Mouse (Mus musculus): Measurements from ENCODE around the gene Msantd1.

The Msantd1 gene

GRCm38 (mm10) chr5:34923920-34924319 is 16.1 kb downstream of the Msantd1 start:
- in situ Hi-C loops (cut with MboI; ENCODE audit: low sequenced_read_pairs): no loop called here

DNA sequence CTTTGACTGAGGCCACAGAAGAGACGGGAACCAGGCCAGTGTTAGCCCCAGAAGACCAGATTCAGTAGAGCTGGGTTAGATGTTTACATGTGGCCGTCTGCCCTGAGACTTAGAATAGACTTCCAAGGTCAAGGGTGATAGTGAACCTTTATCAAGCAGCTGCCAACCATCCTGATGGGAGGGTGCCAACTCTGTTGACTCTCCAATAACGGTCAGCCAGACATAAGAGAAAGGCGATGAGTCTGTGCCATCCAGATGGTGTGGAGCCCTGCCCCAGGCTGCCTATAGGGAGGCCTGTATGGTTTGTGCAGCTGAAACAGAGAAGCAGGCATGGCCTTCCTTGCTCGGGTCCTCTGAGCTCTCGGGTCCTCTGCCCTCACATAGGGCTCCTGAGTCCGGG is 16.7 kb downstream of the Msantd1 start:
- in situ Hi-C loops (cut with MboI; ENCODE audit: low sequenced_read_pairs): no loop called here

DNA sequence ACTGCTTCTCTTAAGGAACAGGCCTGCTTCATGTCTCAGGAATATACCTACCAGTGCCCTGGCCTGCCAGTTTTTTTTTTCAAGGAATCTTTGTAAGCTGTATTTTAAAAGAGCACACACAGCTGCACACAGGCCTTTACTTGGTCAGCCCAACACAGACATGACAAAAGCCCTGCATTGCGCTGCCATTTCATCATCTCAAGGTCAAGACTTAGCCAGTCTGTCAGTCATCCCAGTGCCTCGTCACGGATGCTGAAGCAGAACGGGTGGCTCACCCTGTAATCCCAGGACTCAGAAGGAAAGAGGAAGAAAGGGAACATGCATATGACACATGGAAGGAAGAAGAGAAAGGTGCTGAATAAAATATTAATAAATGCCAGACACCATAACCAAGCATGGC is 19.8 kb downstream of the Msantd1 start:
- in situ Hi-C loops (cut with MboI; ENCODE audit: low sequenced_read_pairs): no loop called here

DNA sequence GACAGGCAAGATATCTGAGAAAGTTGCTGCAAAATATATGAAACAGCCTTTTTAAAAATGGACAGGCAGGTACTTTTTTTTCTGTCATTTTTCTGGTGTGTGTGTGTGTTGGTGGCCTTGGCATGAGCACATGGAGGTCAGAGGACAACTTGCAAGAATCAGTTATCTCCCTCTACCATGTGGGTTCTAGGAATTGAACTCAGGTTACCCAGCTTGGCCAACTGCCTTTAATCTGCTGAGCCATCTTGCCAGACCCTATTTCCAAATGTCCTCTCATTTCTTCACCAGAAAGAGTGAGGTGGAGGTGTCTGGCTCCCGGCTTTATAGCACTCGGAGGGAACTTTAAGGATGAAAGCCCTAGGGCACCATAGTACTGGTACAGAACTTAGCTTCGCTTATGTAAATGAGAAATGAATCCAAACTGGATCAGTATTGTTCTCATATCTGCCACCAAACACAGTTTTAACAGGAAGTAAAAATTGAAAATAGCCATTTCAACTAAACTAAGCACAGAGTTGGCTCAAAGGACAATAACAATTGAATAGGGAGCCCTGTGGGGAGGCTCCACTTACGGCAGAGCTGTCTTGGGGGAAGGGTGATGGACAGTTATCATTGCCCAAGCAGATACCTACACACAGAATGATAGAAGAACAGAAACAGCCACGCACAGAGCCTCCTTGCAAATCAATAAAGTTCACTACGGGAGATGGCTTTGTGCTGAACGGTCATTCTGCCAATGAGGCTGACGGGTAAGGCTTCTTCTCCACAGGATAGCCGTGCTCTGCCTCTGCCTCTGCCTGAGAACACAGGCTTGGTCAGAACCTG is 22.6 kb downstream of the Msantd1 start:
- in situ Hi-C loops (cut with MboI; ENCODE audit: low sequenced_read_pairs): no loop called here

GRCm38 (mm10) chr5:34931091-34931490 is 23.3 kb downstream of the Msantd1 start:
- in situ Hi-C loops (cut with MboI; ENCODE audit: low sequenced_read_pairs): no loop called here

- in situ Hi-C loops (cut with MboI; ENCODE audit: low sequenced_read_pairs): no loop called here
Measured at GRCm38 (mm10) chr5:34931516-34932457, 24.0 kb downstream of the Msantd1 start.

DNA sequence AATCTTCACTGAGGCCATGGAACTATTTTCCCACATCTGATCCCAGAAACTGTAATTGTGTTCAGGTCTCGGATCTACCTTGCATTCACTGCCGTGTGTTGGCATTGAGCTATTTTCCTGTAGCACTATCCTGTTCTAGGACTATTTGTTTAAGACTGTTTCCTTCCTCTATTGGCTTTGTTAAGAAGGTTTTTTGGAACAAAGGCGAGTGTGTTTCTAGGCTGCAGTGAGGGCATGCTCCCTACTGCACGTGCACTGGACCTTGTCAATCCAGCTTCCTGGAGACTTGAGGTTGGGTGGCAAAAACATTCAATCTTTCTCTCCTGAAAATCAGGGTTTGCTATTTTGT is 24.6 kb downstream of the Msantd1 start:
- in situ Hi-C loops (cut with MboI; ENCODE audit: low sequenced_read_pairs): no loop called here

DNA sequence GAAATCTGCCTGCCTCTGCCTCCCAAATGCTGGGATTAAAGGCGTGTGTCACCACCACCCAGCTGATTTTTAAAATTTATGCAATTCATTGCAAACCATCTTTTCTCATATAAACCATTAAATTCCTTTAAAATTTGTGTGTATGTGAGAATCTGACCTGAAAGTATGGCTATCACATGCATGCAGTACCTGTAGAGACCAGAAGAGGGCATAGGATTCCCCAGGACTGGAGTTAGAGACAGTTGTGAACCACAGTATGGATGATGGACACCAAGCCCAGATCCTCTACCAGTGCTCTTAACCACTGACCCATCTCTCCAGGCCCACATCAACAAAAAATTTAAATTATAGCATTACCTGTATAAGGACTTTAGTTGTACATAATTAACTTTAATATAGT is 25.6 kb downstream of the Msantd1 start:
- in situ Hi-C loops (cut with MboI; ENCODE audit: low sequenced_read_pairs): no loop called here

DNA sequence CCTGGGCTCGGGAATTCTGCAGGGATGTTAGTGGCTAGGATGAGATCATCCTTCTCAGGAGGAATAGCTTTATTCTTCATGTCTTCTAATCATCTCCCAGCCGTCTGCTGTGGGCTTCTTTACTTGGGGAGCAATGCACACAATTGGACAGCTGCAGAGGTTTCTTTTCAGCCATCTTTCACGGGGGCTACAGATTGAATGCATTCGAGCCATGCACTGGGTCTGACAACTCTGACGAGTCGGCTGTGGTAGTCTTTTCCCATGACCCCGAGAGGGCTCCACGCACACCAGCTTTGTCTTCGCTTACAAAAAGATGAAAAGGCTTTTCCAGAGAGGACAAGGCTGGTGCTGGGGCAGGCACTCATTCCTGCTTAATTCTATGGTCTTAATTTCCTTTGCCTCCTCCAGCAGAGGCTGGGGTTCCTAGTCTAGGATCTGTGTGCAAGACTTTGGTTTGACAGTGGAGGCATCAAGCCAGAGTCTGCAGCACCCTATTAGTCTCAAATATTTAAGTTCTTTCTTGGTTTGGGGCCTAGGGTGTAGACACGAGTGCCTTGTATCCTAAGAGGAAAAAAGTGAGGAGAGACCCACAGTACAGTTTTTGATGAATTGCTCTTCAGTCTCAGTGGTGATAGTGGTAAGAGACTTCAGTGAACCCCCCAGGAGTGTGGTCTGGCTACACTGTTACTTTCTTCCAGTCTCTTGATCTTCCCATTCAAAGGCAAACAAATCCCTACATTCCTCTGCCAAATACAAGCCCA is 34.1 kb downstream of the Msantd1 start:
- in situ Hi-C loops (cut with MboI; ENCODE audit: low sequenced_read_pairs): no loop called here

DNA sequence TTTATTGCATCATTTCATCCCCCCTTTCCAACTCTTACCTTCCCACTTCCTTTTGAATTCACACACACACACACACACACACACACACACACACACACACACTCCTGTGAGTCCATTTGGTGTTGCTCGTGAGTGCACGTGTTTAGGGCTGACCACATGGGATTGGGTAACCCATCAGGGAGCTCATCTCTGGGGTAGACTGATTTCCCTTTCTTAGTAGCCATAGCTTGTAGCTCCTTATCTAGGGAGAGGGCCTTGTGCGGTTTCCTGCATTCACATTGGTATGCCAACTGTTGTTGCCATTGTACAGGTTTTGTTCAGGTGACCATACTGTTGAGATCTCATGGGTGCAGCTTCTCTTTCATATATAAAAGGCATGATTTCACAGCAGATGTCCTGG is 35.6 kb downstream of the Msantd1 start:
- in situ Hi-C loops (cut with MboI; ENCODE audit: low sequenced_read_pairs): no loop called here

GRCm38 (mm10) chr5:34948861-34949760 is 41.3 kb downstream of the Msantd1 start, which contains the start of gene Rgs12:
TSS of gene Rgs12 (plus strand) at chr5:34949445.
- in situ Hi-C loops (cut with MboI; ENCODE audit: low sequenced_read_pairs): no loop called here

GRCm38 (mm10) chr5:34949769-34950211 is 42.0 kb downstream of the Msantd1 start:
- in situ Hi-C loops (cut with MboI; ENCODE audit: low sequenced_read_pairs): no loop called here

DNA sequence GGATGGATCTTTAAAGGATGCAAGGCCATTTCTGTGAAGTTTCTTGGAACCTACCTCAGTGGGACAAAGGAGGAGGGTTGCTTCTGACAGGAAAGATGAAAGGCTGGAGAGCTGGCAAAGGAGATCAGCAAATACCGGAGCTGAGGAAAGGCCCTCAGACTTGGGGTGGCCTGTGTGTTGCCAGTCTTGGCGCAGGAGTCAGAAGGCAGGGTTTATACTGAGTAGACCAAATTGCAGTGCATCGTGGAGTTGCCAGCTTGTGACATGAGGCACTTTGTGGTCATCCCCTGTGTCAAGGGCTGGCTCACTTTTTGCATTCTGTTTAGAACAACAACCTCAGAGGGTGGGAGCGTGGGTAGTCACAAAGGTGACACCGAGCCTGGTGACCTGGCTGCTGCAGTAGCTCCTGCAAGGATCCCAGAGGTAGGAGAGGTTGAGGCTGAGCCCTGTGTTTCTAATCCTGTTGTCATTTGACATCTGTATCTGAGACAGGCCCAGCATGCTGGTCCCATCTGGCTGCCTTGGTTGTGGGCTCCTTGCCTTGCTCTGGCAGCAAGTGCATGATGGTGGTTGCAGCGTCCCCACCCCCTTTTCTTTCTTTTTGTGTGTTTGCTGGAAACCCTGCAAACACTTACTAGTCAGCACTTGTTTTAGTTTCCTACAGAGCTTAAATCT is 42.8 kb downstream of the Msantd1 start:
- in situ Hi-C loops (cut with MboI; ENCODE audit: low sequenced_read_pairs): no loop called here

DNA sequence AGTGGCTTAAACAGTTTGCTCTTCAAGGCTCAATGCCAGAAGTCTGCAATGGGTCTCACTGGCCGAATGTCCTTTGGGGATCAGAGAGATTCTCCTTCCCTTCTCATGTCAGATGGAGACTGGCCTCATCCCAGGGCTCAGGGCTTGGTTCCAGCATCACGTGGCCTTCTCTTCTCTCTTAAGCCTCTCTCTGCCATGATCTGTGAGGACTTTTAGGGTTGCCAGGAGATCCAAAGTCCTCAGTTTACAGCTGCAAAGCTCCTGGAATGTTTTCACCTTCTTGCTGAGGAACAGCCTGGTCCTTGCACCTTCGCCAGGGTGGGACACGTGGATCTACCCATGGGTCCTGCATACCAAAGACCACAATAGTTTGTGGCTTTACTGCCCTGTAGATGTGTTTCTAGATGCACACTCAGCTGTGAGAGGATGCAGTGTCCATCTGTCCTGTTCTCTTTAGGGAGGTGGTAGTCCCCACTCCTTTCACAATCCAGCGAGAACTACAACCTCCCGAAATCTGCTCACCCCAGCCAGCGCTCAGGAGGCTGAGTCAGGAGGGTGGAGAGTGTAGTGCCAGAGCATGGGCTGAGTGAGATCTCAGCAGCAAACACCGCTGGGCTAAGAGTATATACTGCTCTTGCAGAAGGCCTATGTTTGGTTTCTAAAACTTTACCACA is 43.5 kb downstream of the Msantd1 start:
- in situ Hi-C loops (cut with MboI; ENCODE audit: low sequenced_read_pairs): no loop called here

DNA sequence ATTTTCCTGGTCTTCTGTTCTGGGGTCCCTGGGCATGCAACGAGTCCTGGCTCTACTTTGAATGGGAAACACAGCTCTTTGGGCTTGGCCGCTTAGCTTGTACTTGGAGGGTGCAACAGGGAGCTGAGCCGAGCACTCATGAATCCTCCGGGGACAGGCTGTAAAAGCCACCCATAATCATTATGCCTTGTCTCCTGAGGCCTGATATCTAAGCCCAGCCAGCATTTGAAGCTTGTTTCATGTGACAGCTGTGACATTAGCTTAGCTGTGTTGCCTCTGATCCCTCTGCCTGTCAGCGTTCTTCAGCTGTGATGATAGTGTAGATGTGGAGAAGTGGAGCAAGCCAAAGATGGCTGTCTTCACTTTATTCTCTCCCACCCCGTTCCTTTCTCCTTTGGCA is 46.7 kb downstream of the Msantd1 start:
- in situ Hi-C loops (cut with MboI; ENCODE audit: low sequenced_read_pairs): no loop called here

- in situ Hi-C loops (cut with MboI; ENCODE audit: low sequenced_read_pairs): no loop called here
Measured at GRCm38 (mm10) chr5:34955630-34956029, 47.8 kb downstream of the Msantd1 start.

- in situ Hi-C loops (cut with MboI; ENCODE audit: low sequenced_read_pairs): no loop called here
Measured at GRCm38 (mm10) chr5:34956151-34956550, 48.3 kb downstream of the Msantd1 start.

DNA sequence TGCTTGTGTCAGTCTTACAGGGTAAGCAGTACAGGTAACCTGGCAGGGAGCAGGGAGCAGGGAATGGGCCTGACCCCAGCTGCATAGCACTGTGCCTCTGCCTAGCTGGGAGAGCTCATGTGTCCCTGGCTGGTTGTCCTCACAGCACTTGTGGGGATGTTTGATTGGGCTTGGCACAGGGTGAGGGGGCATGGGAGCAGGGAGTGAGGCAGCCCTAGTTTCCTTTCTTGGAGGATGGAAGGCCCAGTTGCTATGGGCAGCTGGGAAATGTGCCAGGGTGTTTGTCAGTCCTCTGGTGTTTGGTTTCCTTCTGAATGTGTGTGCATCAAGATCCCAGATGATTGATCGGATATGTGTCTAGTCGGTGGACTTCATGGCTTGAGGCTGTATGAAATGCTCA is 49.2 kb downstream of the Msantd1 start:
- in situ Hi-C loops (cut with MboI; ENCODE audit: low sequenced_read_pairs): no loop called here

DNA sequence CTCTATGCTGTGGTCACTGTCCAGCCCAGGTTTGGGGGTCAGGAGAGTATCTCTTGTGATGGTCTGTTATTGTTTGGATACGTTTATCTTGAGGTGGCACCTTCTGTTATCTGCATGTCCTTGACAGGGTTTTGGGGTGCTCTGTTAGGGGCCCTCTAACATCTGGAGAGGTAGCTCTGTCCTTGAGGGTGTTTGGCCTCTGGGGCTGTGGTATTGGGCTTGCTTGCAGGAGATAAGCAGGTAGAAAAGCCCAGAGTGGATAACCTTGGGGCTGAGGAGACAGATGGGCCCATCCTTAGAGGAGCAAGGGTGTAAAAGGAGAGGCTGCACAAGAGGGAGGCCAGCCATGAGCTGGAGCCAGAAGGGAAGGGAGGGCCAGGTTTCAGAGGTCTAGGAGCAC is 52.2 kb downstream of the Msantd1 start:
- in situ Hi-C loops (cut with MboI; ENCODE audit: low sequenced_read_pairs): no loop called here

Data from CH12F3 (cell line).